Mouse (Mus musculus) hematopoietic stem cell, adult 5-6 weeks (primary cell): Measurements from ENCODE around the gene Ifi213. TPM values are rescaled to one million over a fixed set of nuclear protein-coding genes. Genes with fewer than 3 reads are reported as not detected.
"Not testable (repeated sequence)": the region's sequence is repeated elsewhere in the genome, so short reads cannot be mapped to it uniquely, and the experiment has no call there.

Source experiments
- ATAC-seq, 2 experiments: fragments of 125-278 bp in 1 of 2; replicated peaks in 1 of 2; 2 replicates each; pipeline ENCODE4 v1.8.0; 2016 to 2017; ENCODE audit warnings: inconsistent platforms in 2 of 2, mild to moderate bottlenecking in 2 of 2, moderate number of reproducible peaks in 2 of 2, low read depth in 1 of 2, moderate TSS enrichment in 1 of 2; ENCODE audit not compliant: low FRiP score in 2 of 2, poor library complexity in 2 of 2, severe bottlenecking in 2 of 2, insufficient read depth in 1 of 2, low TSS enrichment in 1 of 2
- total RNA-seq: library from RNA; stranded (forward); fragments of 172-1452, 232-1000 nt; gene quantifications from 2 replicates; pipeline ENCODE4 v1.2.3, GENCODE M21; 2017

The Ifi213 gene
- 3.8 and 17.5 TPM in 2 replicates for total RNA-seq

GRCm38 (mm10) chr1:173598838-173599494 is at the start of gene Ifi213:
Gene Ifi213 (minus strand): TSS chr1:173599274.
- ATAC-seq = peak; percentile 48 to 83; a peak in 3 of 4 replicates

DNA sequence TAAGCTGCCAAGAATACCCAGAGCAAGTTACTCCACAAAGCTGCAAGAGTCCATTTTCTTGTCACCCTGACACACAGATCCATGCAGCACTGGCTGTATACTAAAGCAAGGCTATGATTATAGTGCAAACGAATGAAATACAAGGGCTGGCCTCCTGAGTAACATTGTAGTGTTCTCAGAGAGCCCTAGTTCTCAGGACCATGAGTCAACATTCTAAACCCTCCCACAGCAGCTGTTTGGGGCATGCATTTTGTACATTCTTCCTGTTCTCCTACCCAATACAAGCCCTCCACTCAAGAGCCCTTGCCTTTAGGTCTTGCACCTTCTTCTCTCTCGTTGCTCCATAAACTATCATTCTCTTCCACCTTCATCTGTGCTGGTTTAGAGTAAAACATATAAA is 46.3 kb upstream of the Ifi213 start:
- no peak for ATAC-seq

GRCm38 (mm10) chr1:173633969-173634645 is 35.0 kb upstream of the Ifi213 start:
- ATAC-seq = no peak; a peak in 1 of 4 replicates

GRCm38 (mm10) chr1:173630622-173631021 is 31.5 kb upstream of the Ifi213 start, which contains the start of gene Ifi209:
Gene Ifi209 (plus strand): TSS chr1:173630917.
- ATAC-seq = peak; percentile 71 to 73; a peak in 3 of 4 replicates

GRCm38 (mm10) chr1:173626686-173627085 is 27.6 kb upstream of the Ifi213 start:
- ATAC-seq = no peak

- no peak for ATAC-seq
Observed at GRCm38 (mm10) chr1:173624052-173624451, 25.0 kb upstream of the Ifi213 start.

- not testable (repeated sequence) for ATAC-seq
Observed at GRCm38 (mm10) chr1:173622216-173622615, 23.1 kb upstream of the Ifi213 start.

- ATAC-seq = not testable (repeated sequence)
Observed at GRCm38 (mm10) chr1:173610291-173610690, 11.2 kb upstream of the Ifi213 start.

DNA sequence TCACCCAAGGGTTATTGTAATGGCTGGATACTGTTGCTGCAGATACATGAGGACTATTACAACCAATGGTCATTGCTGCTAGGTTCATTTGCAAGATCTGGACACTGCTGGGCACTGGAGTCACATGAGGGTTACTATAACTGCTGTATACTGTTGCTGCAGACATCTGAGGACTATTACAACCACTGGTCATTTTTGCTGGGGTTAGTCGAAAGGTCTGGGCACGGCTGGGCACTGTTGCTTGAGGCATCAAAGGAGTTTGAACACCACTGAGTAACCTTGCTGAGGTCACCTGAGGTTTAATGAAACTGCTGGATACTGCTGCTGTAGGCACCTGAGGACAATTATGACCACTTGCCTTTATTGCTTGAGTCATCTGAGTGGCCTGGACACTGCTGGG is 9.4 kb downstream of the Ifi213 start:
- not testable (repeated sequence) for ATAC-seq

DNA sequence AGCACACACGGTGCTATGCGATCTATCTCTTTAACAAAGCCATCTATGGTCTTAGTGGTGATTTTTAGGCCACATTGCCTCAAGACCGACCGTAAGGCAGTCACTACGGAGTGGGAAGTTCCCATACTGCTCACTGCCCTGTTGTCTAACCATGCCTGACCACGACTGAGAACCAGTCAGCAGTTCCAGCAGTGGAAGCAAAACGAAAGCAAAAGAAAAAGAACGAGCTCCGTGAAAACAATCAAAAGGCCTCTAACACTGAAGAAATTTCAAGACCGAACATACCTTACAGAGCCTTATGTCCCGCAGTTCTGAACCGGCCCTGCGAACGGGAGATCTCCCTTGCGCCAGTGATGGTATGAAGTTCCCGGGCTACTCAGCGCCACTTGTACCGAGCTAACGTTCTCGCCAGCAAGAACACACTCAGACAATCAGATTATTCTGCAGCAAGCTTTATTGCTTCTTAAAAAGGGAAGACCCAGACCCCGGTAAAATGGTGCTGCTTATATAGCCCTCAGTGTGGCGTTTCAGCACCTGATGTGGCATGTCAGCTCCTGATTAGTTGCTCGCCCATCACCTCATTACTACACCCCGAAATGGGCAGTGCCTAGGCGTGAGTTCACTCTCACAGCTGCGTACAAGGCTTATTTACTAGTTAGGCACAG is 19.0 kb downstream of the Ifi213 start:
- no peak for ATAC-seq

DNA sequence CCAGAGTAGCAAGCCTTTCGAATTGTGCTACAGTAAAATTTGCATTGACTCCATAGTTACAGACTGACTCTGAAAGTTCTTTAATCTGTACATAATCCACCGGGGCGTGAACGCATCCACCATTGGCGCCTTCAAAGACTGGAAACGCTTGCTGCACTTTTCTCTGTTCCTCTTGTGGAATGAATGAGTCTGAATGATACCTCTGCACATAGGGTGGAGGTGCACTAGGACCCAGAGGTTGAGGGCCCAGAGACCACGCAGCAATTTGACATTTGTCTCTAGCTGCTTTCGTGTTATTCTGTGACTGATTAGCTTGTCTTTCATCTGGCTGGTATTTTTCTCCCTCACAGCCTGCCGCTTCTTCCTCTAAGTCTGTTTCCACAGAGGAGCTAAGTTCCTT is 20.0 kb downstream of the Ifi213 start:
- ATAC-seq = no peak

GRCm38 (mm10) chr1:173550491-173551050 is 48.5 kb downstream of the Ifi213 start:
- not testable (repeated sequence) for ATAC-seq

GRCm38 (mm10) chr1:173548798-173549197 is 50.3 kb downstream of the Ifi213 start:
- not testable (repeated sequence) for ATAC-seq

DNA sequence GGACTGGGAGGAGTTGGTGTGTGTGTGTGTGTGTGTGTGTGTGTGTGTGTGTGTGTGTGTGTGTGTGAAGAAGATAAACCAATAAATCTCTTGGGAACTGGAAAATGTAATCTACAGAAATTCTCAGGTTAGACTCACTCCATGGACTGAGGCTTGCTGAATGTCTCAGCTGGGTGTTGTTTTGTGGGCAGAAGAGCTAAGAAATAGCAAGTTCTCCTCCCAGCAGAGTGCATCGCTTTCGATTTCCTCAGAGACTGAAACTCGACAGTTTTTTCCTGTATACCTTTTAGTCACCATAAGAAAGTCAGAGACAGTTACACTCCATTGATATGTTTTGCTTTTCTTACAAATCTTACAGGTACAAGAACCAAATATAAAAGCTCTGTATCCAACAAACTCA is 63.3 kb downstream of the Ifi213 start, which contains the start of gene Ifi214:
TSS of gene Ifi214 (minus strand) at position 167 of the 400 bp plus-strand sequence.
- ATAC-seq = not testable (repeated sequence)

GRCm38 (mm10) chr1:173521452-173521851 is 77.6 kb downstream of the Ifi213 start:
- ATAC-seq = no peak
